Mouse (Mus musculus) left cerebral cortex, postnatal 4 days (tissue): ENCODE data around the gene Syn3. TPM values are rescaled to one million over a fixed set of nuclear protein-coding genes. Genes with fewer than 3 reads are reported as not detected.

ENCODE experiments used
- DNase-seq: peaks from one replicate; pipeline ENCODE4 v3.0.0-alpha.2; 2022
- intact Hi-C: fragments of 180-260 bp; cut with DNase I; formaldehyde crosslinking; loops from one replicate; pipeline ENCODE4 v1.15.1; 2025
- total RNA-seq, 2 experiments: library from RNA; stranded (reverse); gene quantifications; 2 replicates each; pipeline ENCODE4 v1.2.3; 2021

Gene Syn3
- total RNA-seq, 2 experiments from 2014 or later, result 82.2 to 85.4 TPM

DNA sequence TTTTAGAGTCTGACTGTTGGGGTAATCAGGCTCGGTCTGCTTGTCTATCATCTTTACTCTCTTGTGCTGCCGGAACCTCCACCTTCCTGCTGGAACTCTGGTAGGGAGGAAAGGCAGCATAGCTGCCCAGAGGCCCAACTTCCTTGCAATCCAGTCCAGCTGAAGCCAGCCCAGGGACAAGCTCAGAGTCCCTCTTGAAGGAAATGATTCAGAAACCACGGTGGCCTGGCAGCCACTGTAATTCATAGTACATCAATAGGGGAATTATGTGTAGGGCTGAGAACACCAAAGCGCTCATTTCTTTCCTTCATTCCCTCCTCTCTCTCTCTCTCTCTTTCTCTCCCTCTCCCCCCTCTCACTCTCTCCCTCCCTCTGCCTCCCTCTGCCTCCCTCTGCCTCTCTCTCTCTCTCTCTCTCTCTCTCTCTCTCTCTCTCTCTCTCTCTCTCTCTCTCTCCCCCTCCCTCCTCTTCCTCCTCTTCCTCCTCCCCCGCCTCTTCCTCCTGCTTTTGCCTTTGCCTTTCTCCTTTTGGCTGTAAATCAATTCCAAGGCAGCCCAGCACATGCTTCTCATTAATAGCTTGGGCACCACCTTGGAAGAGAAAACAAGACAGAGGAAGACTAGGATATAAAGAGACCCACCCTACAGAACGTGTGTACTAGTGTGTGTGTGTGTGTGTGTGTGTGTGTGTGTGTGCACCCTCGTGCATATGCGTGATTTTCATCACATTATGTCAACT lies 315.4 kb downstream of the Syn3 start:
- intact Hi-C loops, result no loop called here
- no peak for DNase-seq

DNA sequence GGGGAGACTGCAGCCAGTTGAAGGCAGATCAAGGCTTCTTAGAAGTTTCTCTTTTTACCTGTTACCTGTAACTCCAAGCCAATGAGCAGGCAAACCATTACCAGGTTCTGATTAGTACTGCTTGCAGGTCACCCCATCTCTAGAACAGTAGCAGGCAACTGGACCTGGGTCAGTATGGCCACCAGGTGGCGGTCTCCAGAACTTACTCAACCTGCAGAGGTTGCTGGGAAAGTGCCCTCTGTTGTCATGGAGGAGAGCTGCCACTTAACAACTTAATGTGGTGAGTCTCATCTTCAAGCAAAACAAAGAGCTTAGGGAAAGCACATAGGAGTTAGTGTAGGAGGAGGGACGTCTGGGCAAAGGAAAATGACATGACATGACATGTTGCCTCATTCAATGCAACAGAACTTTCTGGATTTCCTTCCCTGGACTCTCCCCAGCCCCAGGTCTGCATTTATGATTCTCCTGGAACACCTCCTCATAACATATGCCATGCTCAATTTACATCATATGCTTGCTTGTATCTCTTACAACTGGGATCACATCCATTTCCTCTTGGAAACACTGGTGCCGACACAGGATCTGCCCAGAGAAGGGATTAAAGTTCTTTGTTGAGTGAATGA lies 316.4 kb downstream of the Syn3 start:
- intact Hi-C loops, result no loop called here
- DNase-seq, result peak; percentile 74

DNA sequence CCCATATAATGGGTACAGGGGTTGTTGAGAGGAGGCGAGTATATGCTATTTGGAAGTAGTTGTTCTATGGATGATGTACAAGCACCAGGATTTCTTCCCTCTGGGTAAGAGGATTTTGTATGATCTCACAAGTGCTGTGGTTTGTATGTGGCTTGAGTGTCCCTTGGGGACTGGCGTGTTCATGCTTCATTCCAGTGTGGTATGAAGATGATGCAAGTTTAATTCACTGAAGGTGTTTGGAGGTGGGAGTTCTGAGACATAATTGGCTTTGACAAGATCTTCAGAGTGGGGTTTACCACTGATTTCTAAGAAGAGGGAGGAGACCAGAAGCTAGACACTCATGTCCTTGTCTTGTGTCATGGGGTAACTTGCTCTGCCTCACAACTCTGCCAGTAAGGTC lies 322.3 kb downstream of the Syn3 start:
- intact Hi-C loops, result no loop called here
- DNase-seq, result no peak

DNA sequence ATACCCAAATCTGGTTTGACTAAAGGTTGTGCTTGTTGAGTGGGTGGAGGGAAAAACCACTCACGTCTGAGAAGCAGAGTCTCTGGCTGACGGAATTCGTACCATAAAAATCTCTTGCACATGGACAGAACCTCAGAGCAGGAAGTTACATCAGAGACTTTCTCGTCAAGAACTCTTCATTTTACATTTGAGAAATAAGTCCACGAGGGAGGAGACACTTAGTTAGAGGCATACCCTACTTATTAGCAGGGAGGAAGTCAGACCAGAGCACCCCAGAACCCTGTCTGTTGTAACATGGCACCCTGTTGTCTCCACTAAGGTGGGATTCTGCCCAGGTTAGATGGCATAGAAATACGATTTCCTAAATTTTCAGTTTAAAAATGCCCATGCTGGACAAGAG lies 324.7 kb downstream of the Syn3 start:
- DNase-seq, result no peak
- intact Hi-C loops, result no loop called here

DNA sequence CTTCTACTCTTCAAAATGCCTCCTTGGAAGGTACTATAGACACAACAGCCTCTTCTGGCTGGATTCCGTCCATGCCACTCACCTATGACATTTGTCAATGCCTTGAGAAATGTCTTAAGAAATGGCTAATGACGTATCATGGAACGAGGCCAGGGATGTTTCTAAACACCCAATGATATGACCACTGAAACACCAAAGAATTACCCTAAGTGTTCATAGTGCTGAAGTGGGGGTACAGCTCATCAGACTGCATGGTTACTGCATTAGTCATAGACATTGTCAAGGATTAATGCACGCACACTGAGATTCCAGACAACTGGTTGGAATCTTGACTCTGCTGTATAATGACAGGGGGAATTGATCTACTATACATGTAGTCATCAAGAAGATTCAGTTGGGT lies 325.4 kb downstream of the Syn3 start:
- intact Hi-C loops, result no loop called here

DNA sequence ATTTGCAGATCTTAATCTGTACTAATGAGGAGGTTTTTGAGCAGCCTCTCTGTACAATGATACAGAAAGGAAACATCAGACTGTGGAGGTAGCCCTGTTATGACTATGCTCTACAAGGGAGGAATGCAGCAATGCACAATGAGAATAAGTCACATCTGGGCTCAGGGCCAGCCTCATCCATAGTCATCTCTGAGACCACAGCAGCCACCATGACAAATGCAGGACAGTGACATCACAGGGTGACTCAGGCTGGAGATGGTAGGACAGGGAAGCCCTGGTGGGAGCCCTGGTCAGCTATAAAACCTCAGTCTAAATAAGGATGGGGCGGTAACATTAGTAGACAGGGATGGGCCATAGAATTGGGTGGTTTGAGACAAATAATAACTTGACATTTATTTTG lies 327.4 kb downstream of the Syn3 start:
- DNase-seq, result no peak

More for the DNA sequence above, 325.4 kb downstream of the Syn3 start:
- DNase-seq, result no peak

DNA sequence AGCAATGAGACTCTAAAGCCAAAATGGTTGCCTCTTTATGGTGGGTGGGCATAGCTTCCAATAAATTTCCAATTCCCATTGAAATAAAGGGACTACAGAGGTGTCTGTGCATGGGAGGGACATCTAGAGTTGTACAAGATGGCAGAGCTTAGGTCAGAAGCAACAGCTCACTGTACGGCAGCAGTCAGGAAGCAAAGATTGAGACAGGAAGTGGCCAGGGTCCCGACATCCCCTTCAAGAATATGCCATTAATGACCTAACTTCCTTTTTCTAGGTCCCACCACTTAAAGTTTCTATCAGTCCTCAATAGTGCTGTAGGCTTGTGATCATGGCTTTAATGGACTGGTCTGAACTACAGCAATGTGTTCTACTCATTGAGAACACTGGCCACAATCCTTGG lies 330.6 kb downstream of the Syn3 start:
- intact Hi-C loops, result no loop called here
- no peak for DNase-seq

More for the DNA sequence above, 327.4 kb downstream of the Syn3 start:
- intact Hi-C loops, result no loop called here

DNA sequence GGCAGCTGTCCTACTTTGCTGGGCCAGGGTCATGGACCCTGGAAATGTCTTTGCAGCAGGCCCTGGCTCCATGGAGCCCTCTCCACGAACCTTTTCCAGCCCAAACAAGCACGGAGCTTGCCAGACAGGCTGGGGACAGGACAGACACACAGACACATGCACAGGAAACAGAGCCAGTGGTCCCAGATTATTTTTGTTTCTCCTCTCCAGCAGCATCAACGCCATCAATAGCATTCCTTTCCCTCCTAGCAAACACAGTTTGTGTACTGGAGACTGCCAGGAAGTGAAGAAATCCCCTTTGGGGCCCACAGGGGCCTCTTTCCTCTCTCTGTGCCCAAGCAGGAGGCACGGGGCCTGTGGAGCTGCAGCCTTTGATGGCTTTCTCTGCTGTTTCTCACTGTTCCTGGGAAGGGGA lies 331.8 kb downstream of the Syn3 start:
- intact Hi-C loops, result no loop called here
- DNase-seq, result no peak

DNA sequence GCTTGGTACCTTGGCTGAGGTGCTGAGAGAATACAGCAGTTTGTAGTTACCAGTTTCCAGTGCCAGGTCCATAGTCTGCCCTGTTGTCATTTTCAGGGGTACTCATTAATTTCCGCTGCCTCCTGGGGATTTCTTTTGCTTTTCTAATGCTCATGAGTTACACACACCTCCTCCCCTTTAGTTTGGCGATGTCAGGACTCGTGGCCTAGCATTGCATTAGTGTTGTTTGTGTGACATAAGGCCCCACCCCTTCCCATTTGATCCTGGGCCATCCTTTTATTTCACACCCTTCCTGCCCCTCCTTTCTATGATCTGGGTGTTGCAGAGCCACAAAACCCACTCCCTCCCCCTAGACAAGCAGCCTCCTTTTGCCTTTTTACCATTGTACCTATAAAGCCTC lies 334.6 kb downstream of the Syn3 start:
- intact Hi-C loops, result no loop called here
- DNase-seq, result no peak

DNA sequence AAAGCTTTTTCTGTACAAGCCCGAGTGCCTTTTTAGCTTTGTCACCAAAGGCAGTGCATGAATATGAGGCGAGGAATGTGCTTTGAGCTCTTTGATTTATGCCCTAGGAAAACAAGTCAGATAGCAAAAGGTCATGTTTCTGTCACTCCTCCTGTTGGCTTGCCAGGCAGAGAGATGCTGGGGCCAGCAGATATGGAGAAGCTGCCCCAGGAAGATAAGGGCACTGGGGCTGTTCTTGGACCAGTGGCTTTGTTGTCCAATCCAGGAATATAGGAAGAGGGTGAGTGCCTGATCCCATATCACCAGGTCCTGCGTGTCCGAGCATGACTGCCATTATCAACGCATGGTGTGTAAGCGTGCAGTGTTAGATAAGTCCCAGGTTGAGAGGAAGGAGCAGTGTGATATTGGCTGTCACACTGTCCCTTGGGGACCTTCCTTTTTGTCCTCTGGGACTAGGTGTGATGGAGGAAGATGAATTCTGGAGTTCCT lies 336.9 kb downstream of the Syn3 start:
- intact Hi-C loops, result no loop called here

DNA sequence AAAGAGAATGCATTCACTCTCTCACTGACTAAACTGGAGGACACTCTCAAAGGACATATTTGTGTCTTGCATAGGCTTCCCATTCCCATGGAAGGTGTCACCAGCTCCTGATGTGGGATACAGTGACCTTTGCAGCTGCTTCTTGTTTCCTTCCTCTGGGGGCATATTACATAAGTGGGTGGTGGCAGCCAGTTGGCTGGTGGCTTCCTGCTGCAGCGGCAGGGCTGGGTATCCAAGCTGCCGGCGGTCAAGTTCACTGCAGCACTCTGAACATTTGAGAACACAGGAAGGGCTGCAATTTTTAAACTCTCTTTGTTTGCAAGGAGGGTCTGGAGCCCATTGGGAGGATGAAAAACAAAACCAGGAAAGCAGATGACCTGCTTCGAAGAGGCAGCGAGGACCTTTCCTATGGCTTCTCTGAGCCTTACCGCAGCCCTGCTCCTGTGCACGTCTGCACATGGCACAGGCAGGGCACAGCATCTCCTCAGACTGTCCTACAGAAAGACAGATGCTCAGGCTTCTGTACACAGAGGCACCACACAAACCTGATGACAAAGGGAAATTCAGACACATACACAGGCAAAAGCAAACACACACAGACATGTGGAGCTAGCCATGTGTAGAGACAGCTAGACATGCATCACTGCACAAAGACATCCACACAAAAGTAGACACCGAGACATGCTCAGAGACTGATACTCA lies 340.3 kb downstream of the Syn3 start:
- no peak for DNase-seq
- intact Hi-C loops, result no loop called here

More for the DNA sequence above, 336.9 kb downstream of the Syn3 start:
- DNase-seq, result no peak

DNA sequence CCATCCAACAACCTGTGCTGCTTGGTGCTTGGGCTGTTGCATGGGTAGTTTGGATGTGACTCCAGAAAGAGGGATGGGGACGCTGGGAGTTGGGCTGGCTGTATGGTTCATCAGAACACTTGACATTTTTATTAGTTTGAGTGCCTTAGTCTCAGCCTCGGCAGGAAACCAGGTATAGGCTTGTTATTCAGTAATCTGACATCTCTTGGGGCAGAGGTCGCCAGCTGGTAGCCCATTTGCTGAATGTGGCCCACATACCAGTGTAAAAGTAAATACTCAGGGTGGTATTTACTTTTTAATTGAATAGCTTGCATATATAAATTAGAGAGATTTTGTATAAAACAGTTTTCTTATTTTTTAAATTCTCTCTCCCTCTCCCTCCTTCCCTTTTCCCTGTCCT lies 343.4 kb downstream of the Syn3 start:
- no peak for DNase-seq
- intact Hi-C loops, result no loop called here

DNA sequence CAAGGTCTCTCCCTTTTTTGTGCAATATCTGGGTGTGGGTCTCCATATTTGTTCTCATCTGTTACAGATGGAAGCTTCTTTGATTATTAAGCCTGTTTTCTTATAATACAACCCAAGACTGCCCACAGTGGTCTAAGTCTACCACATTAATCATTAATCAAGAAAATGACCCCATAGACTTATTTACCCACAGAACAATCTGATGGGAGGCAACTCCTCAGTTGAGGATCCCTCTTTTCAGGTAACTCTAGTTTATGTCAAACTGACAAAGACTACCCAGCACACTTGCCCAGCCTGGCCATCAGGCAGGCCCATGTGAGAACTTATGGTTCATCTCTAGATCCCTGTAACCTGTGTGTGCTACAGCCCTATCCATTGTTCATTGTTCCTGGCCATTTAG lies 345.5 kb downstream of the Syn3 start:
- intact Hi-C loops, result no loop called here
- no peak for DNase-seq

DNA sequence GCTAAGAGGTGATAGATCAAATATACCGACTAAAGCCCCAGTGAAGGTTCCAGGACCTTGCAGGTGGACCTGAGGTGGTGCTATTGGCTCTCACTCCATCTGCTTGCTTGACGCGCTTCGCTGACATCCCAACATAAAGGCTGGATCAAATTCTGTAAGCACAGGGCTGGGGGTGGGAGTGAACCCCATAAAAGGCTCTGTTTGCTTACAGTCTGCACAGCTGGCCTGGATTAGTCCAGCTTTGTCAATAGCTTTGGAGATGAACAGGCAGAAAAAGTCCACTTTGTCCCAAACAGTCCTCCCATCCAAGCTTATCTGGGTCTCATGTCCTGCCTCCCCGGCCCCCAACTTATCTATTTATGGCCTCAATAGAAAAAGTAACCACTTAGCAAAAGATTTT lies 347.3 kb downstream of the Syn3 start:
- intact Hi-C loops, result no loop called here
- DNase-seq, result no peak

DNA sequence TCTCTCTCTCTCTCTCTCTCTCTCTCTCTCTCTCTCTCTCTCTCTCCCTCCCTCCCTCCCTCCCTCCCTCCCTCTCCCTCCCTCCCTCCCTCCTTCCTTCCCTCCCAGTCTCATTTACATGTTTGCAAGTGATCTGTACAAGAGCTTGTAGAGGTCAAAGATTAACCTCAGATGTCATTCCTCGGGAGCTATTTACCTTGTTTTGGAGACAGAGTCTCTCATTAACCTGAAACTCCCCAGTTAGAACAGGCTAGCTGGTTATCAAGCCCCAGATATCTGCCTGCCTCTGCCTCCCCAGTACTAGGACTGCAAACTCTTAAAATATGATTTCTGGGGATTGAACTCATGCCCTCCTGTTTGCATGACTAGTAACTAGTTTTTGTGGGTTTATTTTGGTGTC lies 348.6 kb downstream of the Syn3 start:
- intact Hi-C loops, result no loop called here
- no peak for DNase-seq

DNA sequence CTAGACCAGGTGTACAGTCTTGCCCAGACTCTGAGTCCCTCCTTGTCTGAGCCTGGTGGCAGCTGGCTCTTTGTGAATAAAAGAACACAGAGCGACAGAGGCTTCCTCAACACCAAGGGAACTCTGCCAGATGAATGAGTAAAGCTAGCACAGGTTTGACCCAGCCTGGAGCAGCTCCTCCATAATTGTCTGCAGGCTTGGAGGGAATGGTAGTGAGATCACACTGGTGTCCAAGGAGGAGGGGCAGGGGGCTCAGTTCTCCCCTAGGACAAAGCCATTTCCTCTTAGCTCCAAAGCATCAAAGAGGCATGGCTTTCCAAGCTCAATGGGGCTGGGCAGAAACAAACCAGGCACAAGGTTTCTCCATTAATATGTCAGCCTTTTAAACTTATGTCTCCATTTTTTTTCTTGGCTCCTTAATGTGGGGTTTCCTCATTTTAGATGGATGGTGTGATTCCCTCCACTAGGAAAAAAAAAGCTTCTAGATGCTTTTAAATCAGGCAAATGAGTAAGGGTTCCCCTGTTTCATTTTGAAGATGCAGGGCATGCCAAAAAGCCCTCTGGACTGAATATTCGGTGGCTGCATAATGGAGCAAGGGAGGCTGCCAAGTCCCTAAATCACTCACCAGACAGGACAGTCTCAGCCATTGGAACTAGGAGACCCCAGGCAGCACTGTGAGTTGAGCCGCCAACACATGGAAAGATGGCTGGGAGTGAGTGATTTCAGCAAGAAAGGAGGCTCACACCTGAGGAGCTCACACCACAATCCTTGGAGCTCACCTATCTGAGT lies 349.5 kb downstream of the Syn3 start:
- DNase-seq, result peak; percentile 26
- intact Hi-C loops, result no loop called here

DNA sequence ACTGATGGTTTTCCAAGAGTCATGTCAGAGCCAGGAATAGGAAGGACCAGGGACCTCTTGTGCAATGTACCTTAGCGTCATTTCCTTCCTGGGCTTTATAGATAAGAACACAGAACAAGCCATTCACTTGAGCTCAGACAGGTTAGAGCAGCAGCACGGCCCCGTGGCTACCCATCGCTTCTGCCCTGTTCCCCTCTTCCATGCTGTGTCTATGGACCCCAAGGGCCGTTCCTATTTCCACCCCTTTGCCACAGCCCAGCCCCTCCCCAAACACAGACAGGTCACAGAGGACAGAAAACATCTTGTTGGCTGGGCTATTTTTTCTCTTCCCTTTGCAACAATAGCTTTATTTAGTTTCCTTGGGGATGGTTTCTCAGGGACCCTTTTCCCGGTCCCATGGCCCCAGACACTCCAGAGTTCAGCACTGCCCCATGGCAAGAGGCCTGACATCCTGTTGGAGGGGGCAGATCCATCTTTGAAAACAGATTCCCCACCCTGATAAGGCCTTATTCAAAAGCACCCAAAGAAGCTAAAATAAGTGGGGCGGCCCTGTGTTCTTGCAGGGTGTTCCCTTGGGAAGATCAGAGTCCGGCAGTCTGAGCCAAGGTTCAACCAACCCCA lies 359.5 kb downstream of the Syn3 start:
- intact Hi-C loops, result no loop called here
- DNase-seq, result no peak

DNA sequence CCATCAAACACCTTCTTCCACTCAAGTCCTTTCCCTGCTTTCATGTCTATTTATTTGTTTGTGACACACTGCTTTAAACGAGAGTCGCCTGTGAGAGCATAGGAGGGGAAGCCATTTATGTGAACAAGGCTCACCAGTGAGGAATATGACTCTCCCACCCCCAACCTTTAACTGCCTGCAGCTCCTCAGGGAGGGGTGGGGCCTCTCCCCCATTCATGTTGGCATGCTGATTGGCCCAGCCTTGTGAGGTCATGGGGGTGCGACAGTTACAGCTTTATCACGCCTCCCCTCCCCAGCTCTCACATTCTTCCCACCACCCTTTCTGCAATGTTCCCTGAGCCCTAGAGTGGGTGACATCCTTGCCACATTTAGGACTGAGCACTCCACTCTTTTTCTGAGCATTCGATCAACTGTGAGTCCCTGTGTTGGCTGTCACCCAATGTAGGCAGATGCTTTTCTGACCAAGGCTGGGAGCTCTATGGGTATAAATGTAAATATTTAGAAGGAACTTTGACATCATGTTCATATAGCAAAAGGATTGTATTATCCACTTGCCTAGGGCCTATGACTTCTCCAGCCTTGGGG lies 361.0 kb downstream of the Syn3 start:
- intact Hi-C loops, result no loop called here
- no peak for DNase-seq

DNA sequence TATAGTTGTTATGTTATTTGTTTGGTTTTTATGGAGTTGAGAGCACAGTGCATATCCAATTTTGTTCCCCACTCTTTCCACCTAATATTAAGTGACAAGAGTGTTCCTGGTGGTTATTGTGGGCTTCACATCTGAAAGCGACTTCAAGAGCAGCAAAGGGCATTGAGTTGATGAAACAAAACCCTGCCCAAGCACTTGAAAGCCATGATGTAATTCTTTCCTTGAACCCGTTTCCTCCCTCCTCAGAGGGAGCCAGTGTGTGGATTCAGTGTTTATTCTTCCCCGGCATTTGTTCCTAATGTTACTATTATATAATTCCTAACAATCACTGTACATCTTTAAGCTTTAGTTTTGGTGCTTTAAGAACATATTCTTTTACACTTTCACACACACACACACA lies 361.6 kb downstream of the Syn3 start:
- intact Hi-C loops, result no loop called here
- DNase-seq, result no peak

DNA sequence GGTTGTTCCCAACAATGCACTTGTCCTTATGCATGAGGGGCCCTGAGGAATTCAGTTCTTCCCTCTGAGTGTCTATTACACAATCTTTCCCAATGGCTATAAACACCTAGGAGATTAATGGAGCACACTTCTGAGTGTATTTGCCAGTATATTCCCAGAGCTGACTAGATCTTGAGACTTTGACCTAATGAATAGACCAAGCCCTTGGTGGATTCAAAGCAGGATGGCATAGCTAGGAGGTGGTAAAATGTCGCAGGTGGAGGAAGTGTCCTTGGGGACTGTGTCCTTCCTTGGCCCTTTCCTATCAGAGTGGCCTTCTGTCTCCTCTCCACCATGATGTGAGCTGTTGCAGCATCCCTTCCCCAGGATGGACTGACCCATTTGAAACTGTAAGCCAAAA lies 362.4 kb downstream of the Syn3 start:
- intact Hi-C loops, result no loop called here
- no peak for DNase-seq
